8 mouse cellular contexts compared by ENCODE assay signal in genomic region chr4:57434705-57435360, GRCm38 (mm10). TPM values are rescaled to one million over a fixed set of nuclear protein-coding genes. Genes with fewer than 3 reads are reported as not detected.
DNase-seq lines count a peak whose midpoint lies in the region; ATAC-seq and TF ChIP-seq lines count a peak whose summit lies in the region.

No protein-coding gene starts in this region.

- 0 out of 2 replicates have a peak overlapping the region, but pooled peaks have one; percentile 42 for H3K9ac ChIP-seq in kidney, postnatal 0 days (ENCODE audit: low read depth, low read length)
- no peak overlapping the region for H3K9ac ChIP-seq in liver, embryonic 16.5 days (ENCODE audit: low read depth, low read length)

- H3K27me3 ChIP-seq in kidney, postnatal 0 days (ENCODE audit: insufficient read depth, low read length) = peaks cover 25% of the 10 kb centered on the region
- H3K27me3 ChIP-seq in liver, embryonic 16.5 days (ENCODE audit: control insufficient read depth, insufficient read depth, low read depth, low read length) = peaks cover 30% of the 10 kb centered on the region

- H3K4me3 ChIP-seq in kidney, postnatal 0 days (replicated peaks; ENCODE audit: low read depth, low read length) = peak overlapping the region; percentile 51
- no peak overlapping the region; the same call in 1 of the 2 replicates for H3K4me3 ChIP-seq in liver, embryonic 16.5 days (ENCODE audit: low read depth, low read length)

- H3K4me1 ChIP-seq in kidney, postnatal 0 days (replicated peaks; ENCODE audit: insufficient read depth, low read length) = peaks cover 6% of the 10 kb centered on the region; the same call in 1 of the 2 replicates
- H3K4me1 ChIP-seq in liver, embryonic 16.5 days (ENCODE audit: control insufficient read depth, low read depth, low read length) = no peaks in the 10 kb centered on the region

- no peak for TF ChIP-seq CTCF in kidney, postnatal 0 days (IDR thresholded peaks at IDR 0.05; ENCODE audit: low read depth)

- WGBS in kidney, postnatal 0 days = 15% methylated on average over 19 of the region's 19 CpGs
- WGBS in liver, embryonic 16.5 days (ENCODE audit: insufficient replicate concordance) = 19% methylated on average over 19 of the region's 19 CpGs

- H3K4me2 ChIP-seq in kidney, postnatal 0 days (ENCODE audit: low read length) = peak overlapping the region; percentile 98
- H3K4me2 ChIP-seq in liver, embryonic 16.5 days (ENCODE audit: low read depth, low read length) = peak overlapping the region; percentile 52; the same call in 1 of the 2 replicates

- no peak overlapping the region for H3K27ac ChIP-seq in kidney, postnatal 0 days
- H3K27ac ChIP-seq in liver, embryonic 16.5 days (ENCODE audit: low read length) = no peak overlapping the region

- DNase-seq in kidney, postnatal 0 days (ENCODE audit: low spot score) = no peak
- DNase-seq in kidney, postnatal 36 days = no peak
- peak; percentile 32 for DNase-seq in cerebellum, adult 9-10 months
- DNase-seq in frontal cortex, postnatal 25 days (ENCODE audit: low spot score in 2 of 2) = peak; percentile 6 to 18
- no peak for DNase-seq in thymus, postnatal 4 days
- DNase-seq in spleen, adult 18-20 months = no peak
- DNase-seq in testis, postnatal 14 days (ENCODE audit: low spot score) = no peak

- H3K36me3 ChIP-seq in kidney, postnatal 0 days (ENCODE audit: insufficient read depth, low read length) = no peaks in the 10 kb centered on the region
- H3K36me3 ChIP-seq in liver, embryonic 16.5 days (ENCODE audit: control insufficient read depth, insufficient read depth) = no peaks in the 10 kb centered on the region

- no peak for ATAC-seq in kidney, postnatal 0 days (replicated peaks; ENCODE audit: low FRiP score, low read depth)
- ATAC-seq in liver, embryonic 16.5 days (ENCODE audit: low read depth) = no peak

- no peaks in the 10 kb centered on the region for H3K9me3 ChIP-seq in kidney, postnatal 0 days (replicated peaks; ENCODE audit: low read length)
- no peaks in the 10 kb centered on the region for H3K9me3 ChIP-seq in liver, embryonic 16.5 days (replicated peaks; ENCODE audit: control insufficient read depth, low read length)

RNA-seq across cellular contexts. Expression of gene Palm2, which starts 0.8 kb away (rescaled TPM):
- polyA plus RNA-seq in kidney, postnatal 0 days (2015; fragmentation: Nextera tagmentation; extraction: Ambion mirVana) = 0.54 and 1.0 TPM in 2 replicates
- 0.09 and 0.41 TPM in 2 replicates for polyA plus RNA-seq in liver, embryonic 16.5 days (2015; fragmentation: Nextera tagmentation; extraction: Ambion mirVana)

Comparison
In these comparisons a context has a peak if more than half of its experiments do, and no peak if none do; other contexts are left out.
1. DNase-seq: peak in cerebellum, adult 9-10 months (single experiment) and frontal cortex, postnatal 25 days (2 of 2); none in kidney, postnatal 0 days (single experiment), kidney, postnatal 36 days (0 of 2), thymus, postnatal 4 days (single experiment), spleen, adult 18-20 months (0 of 2) and testis, postnatal 14 days (single experiment).